Mouse (Mus musculus) embryo, embryonic 10.5 days (tissue): Measurements from ENCODE around the gene Srsf3.
"Not testable (repeated sequence)": the region's sequence is repeated elsewhere in the genome, so short reads cannot be mapped to it uniquely, and the experiment has no call there.

Experiments used
- DNase-seq: peaks from one replicate; pipeline ENCODE4 v3.0.0-alpha.2; 2015; ENCODE audit warnings: low spot score

Gene Srsf3

DNA sequence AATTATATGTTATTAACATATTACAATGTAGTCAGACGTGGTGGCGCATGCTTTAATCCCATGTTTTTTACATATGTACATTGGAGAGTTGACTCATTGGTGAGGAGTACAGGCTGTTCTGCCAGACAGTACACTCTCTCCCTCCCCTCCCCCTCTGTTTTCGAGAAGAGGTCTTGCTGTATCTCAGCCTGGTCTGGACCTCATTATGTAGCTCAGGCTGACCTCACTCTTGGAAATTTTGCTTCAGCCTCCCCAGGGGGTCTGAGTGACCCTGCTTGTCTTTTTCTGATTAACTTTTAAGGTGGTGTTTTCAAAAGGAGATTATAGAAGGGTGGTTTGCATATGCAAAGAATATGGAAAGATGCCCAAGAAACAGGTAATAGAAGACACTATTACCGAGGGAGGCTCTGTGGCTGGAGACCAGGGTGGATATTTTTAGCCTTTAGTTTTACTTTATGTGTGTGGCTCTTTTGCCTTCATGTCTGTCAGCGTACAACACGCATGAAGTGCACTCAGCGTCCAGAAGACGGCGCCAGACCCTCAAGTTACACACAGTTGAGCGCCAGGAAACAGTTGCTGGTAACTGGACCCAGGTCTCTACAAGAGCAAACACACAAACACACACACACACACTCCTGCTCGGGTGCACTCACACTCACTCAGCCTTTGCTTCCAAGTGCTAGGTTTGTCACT, 14.0 kb upstream of the Srsf3 start:
- DNase-seq: peak; percentile 63

GRCm38 (mm10) chr17:29019391-29019790, 13.0 kb upstream of the Srsf3 start:
- DNase-seq: no peak

- DNase-seq: no peak
Observed at GRCm38 (mm10) chr17:29020444-29020843, 12.0 kb upstream of the Srsf3 start.

DNA sequence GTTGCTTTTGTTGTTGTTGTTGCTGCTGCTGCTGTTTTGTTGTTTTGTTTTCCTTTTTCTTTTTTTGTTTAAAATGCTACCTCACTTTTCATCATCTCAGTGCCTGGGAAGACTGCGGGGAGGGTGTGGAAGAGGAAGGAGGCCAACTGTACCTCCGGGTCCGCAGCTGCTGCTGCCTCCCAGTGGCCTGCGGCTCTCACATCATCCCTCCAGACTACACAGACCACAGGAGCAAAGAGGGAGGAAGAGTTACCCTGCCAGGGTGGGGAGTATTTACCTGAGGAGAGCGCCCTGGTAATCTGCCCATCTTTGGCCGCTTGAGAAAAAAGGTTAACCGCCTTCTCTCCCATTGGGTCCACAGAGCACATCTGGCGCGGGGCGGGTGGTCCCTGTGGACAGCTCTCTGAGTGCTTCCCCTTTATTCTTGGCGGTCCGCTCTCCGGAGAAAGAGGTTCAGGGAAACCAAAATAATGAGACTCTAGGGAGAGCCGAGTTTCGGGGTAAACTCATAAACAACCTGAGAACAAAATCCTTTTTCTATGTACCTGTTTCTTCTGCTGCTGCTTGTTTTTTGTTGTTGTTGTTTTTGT, 10.1 kb upstream of the Srsf3 start:
- DNase-seq: peak; percentile 49

DNA sequence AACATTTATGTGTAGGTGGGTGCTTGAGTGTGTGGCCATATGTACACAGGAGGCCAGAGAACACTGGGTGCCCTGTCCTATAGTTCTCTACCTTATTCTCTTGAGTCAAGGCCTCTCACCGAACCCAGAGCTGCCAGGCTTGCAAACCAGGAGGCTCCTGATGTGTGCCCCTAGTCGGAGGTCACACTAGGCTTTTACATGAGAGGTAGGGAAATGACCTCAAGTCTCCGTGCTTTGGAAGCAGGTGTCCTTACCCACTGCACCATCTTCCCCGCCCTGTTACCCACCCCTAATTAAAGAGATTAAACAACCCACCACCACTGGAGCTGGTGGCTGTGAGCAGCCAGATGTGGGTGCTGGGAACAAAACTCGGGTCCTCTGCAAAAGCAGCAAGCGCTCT, 9.1 kb upstream of the Srsf3 start:
- no peak for DNase-seq

GRCm38 (mm10) chr17:29024047-29024892, 8.2 kb upstream of the Srsf3 start:
- no peak for DNase-seq

- DNase-seq: no peak
Observed at GRCm38 (mm10) chr17:29024896-29025565, 7.4 kb upstream of the Srsf3 start.

DNA sequence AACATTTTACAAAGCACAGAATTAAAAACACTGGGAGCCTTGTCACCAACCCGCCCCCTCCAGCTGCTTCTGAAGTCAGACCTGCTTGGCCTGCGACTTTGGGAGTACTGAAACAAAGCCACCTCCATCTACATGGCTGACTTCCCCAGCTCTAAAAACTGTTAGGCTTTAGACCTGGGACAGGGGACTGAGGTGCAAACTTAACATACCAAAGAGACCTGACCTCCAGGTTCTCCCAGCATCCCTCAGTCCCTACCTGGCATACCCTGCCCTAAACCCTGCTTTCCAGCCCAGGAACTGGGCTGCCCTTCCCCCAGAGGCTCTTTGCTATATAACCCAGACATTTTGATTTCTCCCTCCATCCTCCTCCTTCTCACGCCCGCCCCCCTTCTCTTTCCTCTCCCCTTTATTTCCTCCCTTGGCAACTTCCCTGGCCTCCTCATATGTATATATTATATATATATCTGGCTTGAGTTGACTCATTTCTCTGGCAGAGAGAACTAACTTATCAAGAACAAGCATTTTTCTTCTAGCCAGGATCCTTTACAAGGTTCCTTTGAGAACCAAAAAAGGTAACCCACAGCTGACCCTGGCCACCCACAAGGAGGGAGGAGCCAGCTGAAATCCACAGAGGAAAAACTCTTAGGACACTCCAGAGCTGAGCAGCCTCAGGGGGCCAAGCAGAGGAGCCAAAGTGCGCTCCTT, 5.6 kb upstream of the Srsf3 start:
- DNase-seq: no peak

GRCm38 (mm10) chr17:29030321-29031034, 1.9 kb upstream of the Srsf3 start:
- no peak for DNase-seq

GRCm38 (mm10) chr17:29031085-29031711, 1.2 kb upstream of the Srsf3 start:
- not testable (repeated sequence) for DNase-seq

- DNase-seq: peak; percentile 75
Observed at GRCm38 (mm10) chr17:29031771-29032273, 606 bp upstream of the Srsf3 start.

DNA sequence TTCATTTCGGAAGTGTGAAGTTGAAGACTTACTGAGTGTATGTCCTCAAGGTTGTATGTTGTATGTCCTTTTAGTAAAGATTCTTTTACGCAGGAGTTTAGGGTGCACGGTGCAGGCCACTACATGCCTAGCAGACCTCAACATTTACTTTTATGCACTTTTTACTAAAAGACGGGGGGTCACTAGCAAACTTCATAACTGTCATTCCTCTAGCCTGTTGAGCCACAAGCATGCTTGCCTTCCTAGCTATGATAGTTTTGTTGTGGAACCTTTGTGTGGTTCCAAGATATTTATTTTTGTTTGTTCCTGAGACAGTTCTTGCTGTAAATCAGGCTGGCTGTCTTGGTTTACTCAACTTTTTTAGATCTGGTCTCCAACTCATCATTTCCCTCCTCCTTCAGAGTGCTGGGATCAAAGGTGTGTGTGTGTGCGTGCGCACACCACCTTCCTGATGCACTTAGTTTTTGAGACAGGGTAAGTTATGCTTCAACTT, 1.2 kb downstream of the Srsf3 start:
- DNase-seq: no peak

DNA sequence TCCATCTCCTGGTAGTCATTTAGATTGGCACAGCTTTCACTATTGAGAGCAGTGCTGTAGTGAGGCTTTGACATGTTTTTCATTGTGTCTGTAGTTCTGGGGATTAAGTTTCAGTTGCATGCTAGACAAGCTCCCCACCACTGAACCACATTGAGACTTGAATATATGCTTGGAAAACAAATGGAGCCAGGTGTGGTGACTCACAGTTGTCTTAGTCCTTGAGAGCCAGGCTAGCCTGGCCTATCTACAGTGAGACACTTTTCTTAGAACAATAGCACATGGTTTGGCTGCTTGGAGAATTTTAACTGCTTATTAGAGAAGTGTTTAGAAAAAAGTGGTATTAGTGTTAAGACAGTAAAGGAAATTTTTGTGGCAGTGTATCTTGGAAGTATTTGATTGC, 1.8 kb downstream of the Srsf3 start:
- no peak for DNase-seq

DNA sequence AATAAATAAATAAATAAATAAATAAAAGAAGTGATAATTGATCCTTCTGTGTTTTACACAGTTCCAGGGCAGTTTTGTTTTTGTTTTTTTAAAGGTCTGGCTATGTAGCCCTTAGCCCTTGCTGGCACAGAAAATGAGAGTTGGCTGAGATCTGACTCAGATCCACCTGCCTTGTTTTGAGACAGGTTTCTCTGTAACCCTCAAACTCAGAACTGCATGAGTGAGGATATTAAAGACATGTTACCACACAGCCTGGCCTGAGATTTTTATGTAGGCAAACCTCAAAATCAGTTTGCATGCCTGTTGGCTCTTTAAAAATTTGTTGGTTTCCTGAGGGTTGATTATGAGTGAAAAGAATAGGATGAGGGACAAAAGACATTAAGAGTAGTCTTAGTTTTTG, 3.1 kb downstream of the Srsf3 start:
- DNase-seq: no peak

DNA sequence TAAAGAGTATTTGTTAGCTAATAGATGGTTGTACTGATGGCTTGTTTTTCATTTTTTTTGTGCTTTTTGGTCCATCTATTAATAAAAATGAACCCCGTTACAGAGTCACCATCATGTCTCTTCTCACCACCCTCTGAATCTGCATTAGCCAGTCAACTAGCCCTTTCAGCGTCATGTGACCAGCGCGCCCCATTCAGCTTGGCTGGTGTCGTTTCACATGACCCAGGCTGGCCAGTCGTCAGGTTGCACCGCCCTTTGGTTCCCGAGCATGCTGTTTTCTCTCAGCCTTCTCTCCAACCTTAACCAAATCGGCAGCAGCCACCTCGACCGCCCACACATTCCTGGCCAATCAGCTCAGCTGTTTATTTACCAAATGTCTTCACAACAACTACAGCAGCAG, 6.9 kb downstream of the Srsf3 start:
- DNase-seq: no peak

DNA sequence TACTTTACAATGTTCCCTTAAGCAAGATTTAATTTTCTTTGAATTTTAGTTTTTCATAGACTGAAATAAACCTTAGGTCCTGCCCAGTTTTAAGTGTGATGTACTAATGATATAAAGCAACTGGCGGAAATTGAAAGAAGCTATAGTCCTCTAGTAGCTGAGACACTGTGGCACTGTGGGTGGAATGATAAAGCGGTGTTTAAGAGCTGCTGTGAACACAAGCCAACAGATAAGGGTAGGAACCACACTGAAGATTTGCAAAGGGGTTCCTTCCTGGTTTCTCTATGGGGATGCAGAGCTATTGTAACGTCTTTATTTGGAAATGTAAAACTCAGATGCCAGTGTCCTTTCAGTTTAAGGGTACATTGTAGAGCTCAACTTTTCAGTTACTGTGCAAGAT, 9.2 kb downstream of the Srsf3 start:
- not testable (repeated sequence) for DNase-seq

DNA sequence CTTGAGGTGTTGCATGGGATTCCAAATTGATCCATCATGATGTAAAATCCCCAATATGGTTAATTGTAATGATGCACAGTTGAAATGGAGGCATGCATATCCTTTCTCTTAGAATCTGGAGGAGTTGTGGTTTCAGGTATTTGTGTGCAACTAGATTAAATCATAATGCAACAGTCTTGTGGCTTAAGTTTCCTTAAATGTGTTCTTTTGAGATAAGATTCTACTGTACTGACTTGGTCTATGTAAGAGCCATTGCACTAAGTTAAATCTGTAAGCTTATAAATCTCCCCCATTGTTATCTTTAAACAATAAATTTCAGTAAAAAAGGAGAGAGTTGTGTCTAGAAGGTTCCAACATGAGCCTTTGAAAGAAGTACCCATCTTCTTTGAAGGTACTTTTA, 10.1 kb downstream of the Srsf3 start:
- no peak for DNase-seq

- no peak for DNase-seq
Observed at GRCm38 (mm10) chr17:29043583-29043982, 11.2 kb downstream of the Srsf3 start.

- no peak for DNase-seq
Observed at GRCm38 (mm10) chr17:29044146-29044924, 11.9 kb downstream of the Srsf3 start.

GRCm38 (mm10) chr17:29044925-29045319, 12.5 kb downstream of the Srsf3 start:
- DNase-seq: peak; percentile 72
